Mouse (Mus musculus) lung, adult 2 months (tissue): ENCODE data around the gene Cspg4.
"Not testable (repeated sequence)": the region's sequence is repeated elsewhere in the genome, so short reads cannot be mapped to it uniquely, and the experiment has no call there.

ENCODE experiments used
- CTCF ChIP-seq: fragments of 200-500 bp; IDR thresholded peaks from 2 replicates; pipeline ENCODE4 v1.5.1; 2011; ENCODE audit warnings: mild to moderate bottlenecking, low read length, control low read depth; ENCODE audit not compliant: insufficient read depth
- POLR2A ChIP-seq: fragments of 200-500 bp; IDR thresholded peaks from 2 replicates; pipeline ENCODE4 v1.6.1; 2011; ENCODE audit warnings: low read depth, mild to moderate bottlenecking, control low read depth, low read length, borderline replicate concordance; ENCODE audit errors: extremely low read depth

DNA sequence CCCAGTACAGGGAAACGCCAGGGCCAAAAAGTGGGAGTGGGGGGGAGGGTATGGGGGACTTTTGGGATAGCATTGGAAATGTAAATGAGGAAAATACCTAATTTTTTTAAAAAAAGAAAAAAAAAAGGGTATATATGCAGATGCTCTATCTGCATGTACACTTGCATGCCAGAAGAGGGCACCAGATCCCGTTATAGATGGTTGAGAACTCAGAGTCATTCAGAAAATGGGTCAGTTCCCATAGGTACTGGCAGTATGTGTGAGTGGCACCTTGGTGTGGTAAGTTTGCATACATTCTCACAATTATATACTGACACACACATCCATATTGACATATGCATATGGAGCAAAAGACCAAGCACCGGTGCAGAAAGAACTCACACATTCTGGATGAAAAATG lies 82.6 kb downstream of the Cspg4 start:
- peak; percentile 23; the same call in 1 of the 2 replicates for TF ChIP-seq CTCF
- TF ChIP-seq POLR2A = not testable (repeated sequence)
